Mouse (Mus musculus) erythroblast, embryonic 14.5 days (primary cell): ENCODE results near the gene Ggcx. TPM values are rescaled to one million over a fixed set of nuclear protein-coding genes. Genes with fewer than 3 reads are reported as not detected.

ENCODE experiments used
- H3K27me3 ChIP-seq: 2 replicates; pipeline ENCODE4 v1.6.1; 2012; ENCODE audit warnings: inconsistent platforms; ENCODE audit not compliant: control insufficient read depth
- H3K36me3 ChIP-seq: 2 replicates; pipeline ENCODE4 v1.6.1; 2012; ENCODE audit warnings: mild to moderate bottlenecking, inconsistent platforms; ENCODE audit not compliant: control insufficient read depth
- H3K4me1 ChIP-seq: 2 replicates; pipeline ENCODE4 v1.6.1; 2012; ENCODE audit warnings: inconsistent platforms; ENCODE audit not compliant: control insufficient read depth
- H3K4me3 ChIP-seq: replicated peaks from 2 replicates; pipeline ENCODE3; 2012; ENCODE audit warnings: moderate library complexity, mild to moderate bottlenecking, inconsistent platforms
- H3K9me3 ChIP-seq: 2 replicates; pipeline ENCODE4 v1.6.1; 2012; ENCODE audit warnings: low read length, inconsistent platforms, mixed read lengths; ENCODE audit not compliant: control insufficient read depth
- GATA1 ChIP-seq: IDR thresholded peaks from 2 replicates; pipeline ENCODE4 v1.6.1; 2012; ENCODE audit warnings: low read length, inconsistent platforms, mixed read lengths
- TAL1 ChIP-seq: IDR thresholded peaks from 3 replicates; pipeline ENCODE4 v1.6.1; 2012; ENCODE audit warnings: low read length, inconsistent platforms, mixed read lengths
- polyA plus RNA-seq: library from polyadenylated mRNA; stranded (reverse); fragments of >175 nt; gene quantifications from 2 replicates; pipeline ENCODE4 v1.2.3, GENCODE M21; 2012

Gene Ggcx
- 0.08 and 0.09 TPM in 2 replicates for polyA plus RNA-seq

- Histone ChIP-seq H3K27me3 (peaks cover 4% of the 10 kb centered on the region), H3K9me3 (no peaks in the 10 kb centered on the region), H3K4me3 (peak within 1 kb of the TSS; percentile 91), H3K36me3 (peaks cover 22% of the 10 kb centered on the region), H3K4me1 (peaks cover 54% of the 10 kb centered on the region)
- TF ChIP-seq GATA1 (no peak), TAL1 (no peak)
Observed at GRCm38 (mm10) chr6:72414076-72414756, at the start of gene Ggcx. Gene Ggcx (plus strand): TSS chr6:72414308.

DNA sequence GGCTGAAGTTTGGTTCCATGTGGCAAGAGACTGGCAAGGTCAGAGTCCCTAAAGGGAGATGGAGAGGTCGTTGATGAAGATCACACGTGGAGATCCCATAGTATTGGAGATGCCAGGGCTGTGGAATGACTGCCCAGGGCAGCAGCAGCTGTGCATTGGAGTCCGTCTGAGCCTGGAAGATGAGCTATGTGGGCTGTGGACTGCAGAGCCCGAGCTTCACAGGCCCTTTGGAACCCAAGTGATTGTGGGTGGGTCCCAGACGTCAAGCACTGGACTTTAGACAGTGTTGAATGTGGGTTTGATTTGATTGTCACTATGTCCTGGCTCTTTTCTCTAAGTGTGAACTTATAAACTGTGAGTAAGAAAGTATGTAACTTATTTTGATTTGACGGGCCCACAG, 49.1 kb upstream of the Ggcx start:
- Histone ChIP-seq H3K36me3 (peaks cover 36% of the 10 kb centered on the region), H3K4me3 (no peak overlapping the region), H3K27me3 (no peaks in the 10 kb centered on the region), H3K4me1 (peaks cover 46% of the 10 kb centered on the region), H3K9me3 (no peaks in the 10 kb centered on the region)
- TF ChIP-seq TAL1 = no peak
- no peak for TF ChIP-seq GATA1

- Histone ChIP-seq H3K4me3 (no peak overlapping the region), H3K27me3 (no peaks in the 10 kb centered on the region), H3K4me1 (peaks cover 42% of the 10 kb centered on the region), H3K36me3 (peaks cover 36% of the 10 kb centered on the region), H3K9me3 (no peaks in the 10 kb centered on the region)
- TF ChIP-seq TAL1 (no peak), GATA1 (no peak)
Observed at GRCm38 (mm10) chr6:72366304-72366703, 47.8 kb upstream of the Ggcx start.

GRCm38 (mm10) chr6:72366844-72367443, 47.2 kb upstream of the Ggcx start, which contains the start of gene Rnf181:
Gene Rnf181 (minus strand): TSS chr6:72366956.
- TF ChIP-seq GATA1 = no peak
- no peak for TF ChIP-seq TAL1
- H3K4me3 ChIP-seq = no peak within 1 kb of the TSS
- no peaks in the 10 kb centered on the region for H3K27me3 ChIP-seq
- H3K9me3 ChIP-seq = no peaks in the 10 kb centered on the region
- peaks cover 41% of the 10 kb centered on the region for H3K4me1 ChIP-seq
- H3K36me3 ChIP-seq = peaks cover 41% of the 10 kb centered on the region

DNA sequence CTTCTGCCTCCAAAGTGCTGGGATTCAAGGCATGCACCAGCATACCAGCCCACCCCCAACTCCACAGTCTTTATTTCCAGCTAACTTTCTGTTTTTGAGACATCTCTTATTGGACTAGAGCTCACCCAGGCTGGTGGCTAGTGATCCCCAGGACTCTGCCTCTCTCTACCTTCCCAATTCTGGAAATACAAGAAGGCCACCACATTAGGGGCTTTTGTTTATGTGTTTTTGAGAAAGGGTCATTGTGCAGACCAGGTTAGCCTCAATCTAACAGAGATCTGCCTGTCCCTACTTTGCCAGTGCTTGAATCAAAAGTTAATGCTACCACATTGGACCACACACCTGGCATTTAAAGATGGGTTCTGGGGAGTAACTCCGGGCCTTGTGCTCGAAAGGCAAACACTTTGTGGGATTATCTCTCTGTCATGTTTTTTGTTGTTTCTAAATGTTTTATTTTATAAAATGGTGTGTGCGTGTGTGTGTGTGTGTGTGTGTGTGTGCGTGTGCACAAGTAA, 46.6 kb upstream of the Ggcx start:
- TF ChIP-seq TAL1 (no peak), GATA1 (no peak)
- Histone ChIP-seq H3K27me3 (no peaks in the 10 kb centered on the region), H3K4me1 (peaks cover 45% of the 10 kb centered on the region), H3K4me3 (no peak overlapping the region), H3K36me3 (peaks cover 46% of the 10 kb centered on the region), H3K9me3 (no peaks in the 10 kb centered on the region)

GRCm38 (mm10) chr6:72369557-72369956, 44.6 kb upstream of the Ggcx start:
- Histone ChIP-seq H3K27me3 (no peaks in the 10 kb centered on the region), H3K4me3 (no peak overlapping the region), H3K9me3 (no peaks in the 10 kb centered on the region), H3K4me1 (peaks cover 48% of the 10 kb centered on the region), H3K36me3 (peaks cover 64% of the 10 kb centered on the region)
- no peak for TF ChIP-seq TAL1

DNA sequence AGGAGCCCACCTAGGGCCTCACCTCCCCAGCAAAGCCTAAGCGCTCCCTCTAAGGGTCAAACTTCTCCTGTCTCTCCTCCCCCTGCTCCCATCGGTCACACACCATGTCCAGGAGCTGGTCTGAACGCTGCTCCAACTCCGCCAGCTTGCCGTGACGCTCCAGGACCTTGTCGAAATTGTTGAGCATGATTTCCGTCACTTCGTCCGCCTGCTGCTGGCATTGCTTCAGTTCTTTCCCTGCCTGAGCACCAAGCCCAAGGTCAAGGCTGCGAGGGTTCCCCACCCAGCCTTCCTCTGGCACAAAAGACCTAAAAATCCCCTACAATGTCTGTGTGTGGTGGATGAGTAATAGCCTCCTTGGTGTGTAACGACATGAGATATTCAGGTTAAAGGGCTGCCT, 44.0 kb upstream of the Ggcx start:
- TF ChIP-seq TAL1 = no peak
- TF ChIP-seq GATA1 = no peak
- Histone ChIP-seq H3K4me1 (peaks cover 50% of the 10 kb centered on the region), H3K4me3 (no peak overlapping the region), H3K9me3 (no peaks in the 10 kb centered on the region), H3K36me3 (peaks cover 66% of the 10 kb centered on the region), H3K27me3 (no peaks in the 10 kb centered on the region)

DNA sequence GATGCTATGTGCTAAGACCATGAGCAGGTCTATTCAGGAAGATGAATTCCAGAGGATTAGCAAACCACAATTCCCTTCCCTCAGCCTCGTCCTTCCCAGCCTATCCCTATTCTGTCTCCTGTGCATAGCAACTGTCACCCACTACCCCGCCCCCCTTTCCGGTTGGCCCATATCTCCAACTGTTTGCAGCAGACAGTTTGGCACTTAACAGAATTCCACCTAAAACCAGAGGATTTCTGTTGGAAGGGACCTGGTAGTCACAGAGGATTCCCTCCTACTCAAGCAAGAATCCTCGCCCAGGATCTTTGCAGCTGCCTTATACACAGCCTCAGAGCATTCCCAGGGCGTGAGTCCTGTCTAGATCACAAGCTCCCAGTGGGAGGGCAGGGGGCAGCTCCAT, 43.0 kb upstream of the Ggcx start:
- H3K36me3 ChIP-seq = peaks cover 73% of the 10 kb centered on the region
- H3K27me3 ChIP-seq = no peaks in the 10 kb centered on the region
- peaks cover 58% of the 10 kb centered on the region for H3K4me1 ChIP-seq
- H3K9me3 ChIP-seq = no peaks in the 10 kb centered on the region
- TF ChIP-seq TAL1 = no peak
- TF ChIP-seq GATA1 = no peak
- H3K4me3 ChIP-seq = no peak overlapping the region

DNA sequence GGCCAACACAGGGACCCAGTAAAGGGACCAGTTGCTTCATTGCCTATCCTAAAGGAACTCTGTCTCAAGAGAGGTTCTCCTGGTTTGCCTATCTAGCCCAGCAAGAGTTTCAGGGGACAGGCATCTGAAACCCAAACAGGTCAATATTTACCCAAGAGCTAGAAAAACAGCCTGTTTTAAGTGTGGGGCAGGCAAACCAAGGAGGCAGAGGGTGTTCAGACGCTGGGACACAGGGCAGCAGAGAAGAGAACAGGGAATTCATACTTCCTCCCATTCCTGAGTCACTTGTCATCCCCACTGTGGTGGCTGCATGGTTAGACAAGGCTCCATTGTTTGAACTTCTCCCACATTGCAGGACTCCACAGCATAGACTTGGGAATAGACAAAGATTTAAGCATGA, 42.5 kb upstream of the Ggcx start:
- Histone ChIP-seq H3K27me3 (no peaks in the 10 kb centered on the region), H3K36me3 (peaks cover 76% of the 10 kb centered on the region), H3K9me3 (no peaks in the 10 kb centered on the region), H3K4me1 (peaks cover 60% of the 10 kb centered on the region), H3K4me3 (no peak overlapping the region)
- TF ChIP-seq TAL1 (no peak), GATA1 (no peak)

- H3K4me3 ChIP-seq = no peak overlapping the region
- peaks cover 85% of the 10 kb centered on the region for H3K36me3 ChIP-seq
- H3K4me1 ChIP-seq = peaks cover 70% of the 10 kb centered on the region
- no peak for TF ChIP-seq TAL1
- TF ChIP-seq GATA1 = no peak
- H3K27me3 ChIP-seq = no peaks in the 10 kb centered on the region
- no peaks in the 10 kb centered on the region for H3K9me3 ChIP-seq
Observed at GRCm38 (mm10) chr6:72373184-72373583, 40.9 kb upstream of the Ggcx start.
